Mouse (Mus musculus): ENCODE measurements around the gene Bean1. TPM values are rescaled to one million over a fixed set of nuclear protein-coding genes. Genes with fewer than 3 reads are reported as not detected.

Bean1 gene
- polyA plus RNA-seq, 1 experiment: 0.62 TPM

GRCm38 (mm10) chr8:104160731-104161130 is 9.5 kb upstream of the Bean1 start:
- Histone ChIP-seq H3K4me3 (replicated peaks; ENCODE audit: extremely low read depth, low read depth, low read length) (no peak overlapping the region), H3K4me1 (ENCODE audit: control insufficient read depth, insufficient read depth, low read length) (no peaks in the 10 kb centered on the region)
- no peak for TF ChIP-seq POLR2A (IDR thresholded peaks at IDR 0.05; ENCODE audit: borderline replicate concordance, extremely low read depth, low read depth, low read length)
- no peak for TF ChIP-seq CTCF (IDR thresholded peaks at IDR 0.05; ENCODE audit: insufficient read depth, low read length)
- 73% methylated on average over 5 of the region's 5 CpGs for WGBS
- no peak for DNase-seq

- Histone ChIP-seq H3K4me1 (ENCODE audit: control insufficient read depth, insufficient read depth, low read length) (0 out of 2 replicates have a peak, but pooled peaks cover 3% of the 10 kb centered on the region), H3K4me3 (replicated peaks; ENCODE audit: extremely low read depth, low read depth, low read length) (no peak overlapping the region)
- no peak for DNase-seq
- 85% methylated on average over 3 of the region's 3 CpGs for WGBS
- TF ChIP-seq POLR2A (IDR thresholded peaks at IDR 0.05; ENCODE audit: borderline replicate concordance, extremely low read depth, low read depth, low read length) (no peak), CTCF (IDR thresholded peaks at IDR 0.05; ENCODE audit: insufficient read depth, low read length) (no peak)
Measured at GRCm38 (mm10) chr8:104169461-104169860, 781 bp upstream of the Bean1 start.

DNA sequence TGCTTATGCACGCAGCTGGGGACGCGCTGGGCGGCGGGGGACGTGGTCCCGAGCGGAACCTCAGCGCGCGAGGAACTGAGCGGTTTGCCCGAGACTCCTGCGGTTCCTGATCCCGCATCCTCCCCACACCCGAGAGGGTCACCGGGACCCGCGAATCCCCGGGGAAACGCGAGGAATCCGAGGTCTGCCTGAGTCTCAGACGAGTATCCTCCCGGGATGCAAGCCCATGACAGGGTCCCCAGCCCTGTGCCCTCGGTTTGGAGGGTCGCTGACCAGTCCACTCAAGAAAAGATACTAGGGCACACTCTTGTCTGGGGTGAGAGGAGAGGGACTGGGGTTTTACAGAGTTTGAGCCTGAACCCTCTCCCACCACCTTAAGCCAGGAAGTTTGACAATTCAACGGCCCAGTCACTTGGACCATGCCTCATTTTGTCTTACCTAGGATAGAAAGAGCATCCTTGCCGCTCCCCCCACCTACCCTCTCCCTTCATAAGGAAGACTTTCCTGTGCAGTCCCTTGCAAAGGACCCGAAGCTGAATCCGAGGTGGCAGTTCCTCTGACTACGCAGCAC is 893 bp downstream of the Bean1 start:
- 5% methylated on average over 32 of the region's 32 CpGs for WGBS
- peaks cover 7% of the 10 kb centered on the region; the same call in 1 of the 2 replicates for H3K4me1 ChIP-seq (ENCODE audit: control insufficient read depth, insufficient read depth, low read length)
- DNase-seq: no peak
- no peak overlapping the region for H3K4me3 ChIP-seq (replicated peaks; ENCODE audit: extremely low read depth, low read depth, low read length)
- TF ChIP-seq POLR2A (IDR thresholded peaks at IDR 0.05; ENCODE audit: borderline replicate concordance, extremely low read depth, low read depth, low read length) (no peak), CTCF (IDR thresholded peaks at IDR 0.05; ENCODE audit: insufficient read depth, low read length) (no peak)

- H3K4me1 ChIP-seq (ENCODE audit: control insufficient read depth, insufficient read depth, low read length): peaks cover 8% of the 10 kb centered on the region; the same call in 1 of the 2 replicates
- 88% methylated on average over 6 of the region's 6 CpGs for WGBS
- no peak overlapping the region for H3K4me3 ChIP-seq (replicated peaks; ENCODE audit: extremely low read depth, low read depth, low read length)
- DNase-seq: no peak
- TF ChIP-seq POLR2A (IDR thresholded peaks at IDR 0.05; ENCODE audit: borderline replicate concordance, extremely low read depth, low read depth, low read length) (no peak), CTCF (IDR thresholded peaks at IDR 0.05; ENCODE audit: insufficient read depth, low read length) (no peak)
Measured at GRCm38 (mm10) chr8:104172420-104172819, 2.2 kb downstream of the Bean1 start.

- DNase-seq: no peak
- TF ChIP-seq CTCF (IDR thresholded peaks at IDR 0.05; ENCODE audit: insufficient read depth, low read length) (no peak), POLR2A (IDR thresholded peaks at IDR 0.05; ENCODE audit: borderline replicate concordance, extremely low read depth, low read depth, low read length) (no peak)
- WGBS: 40% methylated on average over 8 of the region's 8 CpGs
- Histone ChIP-seq H3K4me3 (replicated peaks; ENCODE audit: extremely low read depth, low read depth, low read length) (no peak overlapping the region), H3K4me1 (ENCODE audit: control insufficient read depth, insufficient read depth, low read length) (peaks cover 6% of the 10 kb centered on the region; the same call in 1 of the 2 replicates)
Measured at GRCm38 (mm10) chr8:104175848-104176527, 5.7 kb downstream of the Bean1 start.

- TF ChIP-seq CTCF (IDR thresholded peaks at IDR 0.05; ENCODE audit: insufficient read depth, low read length) (no peak), POLR2A (IDR thresholded peaks at IDR 0.05; ENCODE audit: borderline replicate concordance, extremely low read depth, low read depth, low read length) (no peak)
- Histone ChIP-seq H3K4me1 (ENCODE audit: control insufficient read depth, insufficient read depth, low read length) (peaks cover 5% of the 10 kb centered on the region; the same call in 1 of the 2 replicates), H3K4me3 (replicated peaks; ENCODE audit: extremely low read depth, low read depth, low read length) (no peak overlapping the region)
- no peak for DNase-seq
- 83% methylated on average over 4 of the region's 4 CpGs for WGBS
Measured at GRCm38 (mm10) chr8:104177054-104177453, 6.8 kb downstream of the Bean1 start.

DNA sequence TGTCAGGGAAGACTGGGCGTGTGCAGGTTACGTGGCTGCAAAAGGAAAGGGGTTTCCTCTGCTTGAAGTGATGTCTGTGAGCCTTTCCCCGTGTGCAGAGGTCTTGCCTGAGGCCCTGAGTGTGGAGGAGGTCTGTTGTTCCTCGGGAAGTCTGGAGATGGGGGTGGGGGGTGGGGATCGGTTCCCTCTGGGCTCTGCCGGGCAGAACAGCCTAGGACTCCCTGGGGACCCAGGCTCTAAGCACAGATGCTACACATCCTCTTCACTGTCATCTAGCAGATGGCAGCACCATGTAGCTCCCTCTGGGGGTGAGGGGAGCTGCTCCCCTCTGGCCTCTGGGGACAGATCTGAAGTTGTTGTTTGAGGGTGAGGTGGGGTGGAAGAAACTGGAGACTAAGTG is 14.7 kb downstream of the Bean1 start:
- 40% methylated on average over 6 of the region's 6 CpGs for WGBS
- TF ChIP-seq POLR2A (IDR thresholded peaks at IDR 0.05; ENCODE audit: borderline replicate concordance, extremely low read depth, low read depth, low read length) (no peak), CTCF (IDR thresholded peaks at IDR 0.05; ENCODE audit: insufficient read depth, low read length) (no peak)
- no peaks in the 10 kb centered on the region for H3K4me1 ChIP-seq (ENCODE audit: control insufficient read depth, insufficient read depth, low read length)
- H3K4me3 ChIP-seq (replicated peaks; ENCODE audit: extremely low read depth, low read depth, low read length): no peak overlapping the region
- DNase-seq: no peak

- 53% methylated on average over 4 of the region's 4 CpGs for WGBS
- H3K4me3 ChIP-seq (replicated peaks; ENCODE audit: extremely low read depth, low read depth, low read length): no peak overlapping the region
- no peaks in the 10 kb centered on the region for H3K4me1 ChIP-seq (ENCODE audit: control insufficient read depth, insufficient read depth, low read length)
- TF ChIP-seq POLR2A (IDR thresholded peaks at IDR 0.05; ENCODE audit: borderline replicate concordance, extremely low read depth, low read depth, low read length) (no peak), CTCF (IDR thresholded peaks at IDR 0.05; ENCODE audit: insufficient read depth, low read length) (no peak)
- DNase-seq: no peak
Measured at GRCm38 (mm10) chr8:104186827-104187226, 16.6 kb downstream of the Bean1 start.

GRCm38 (mm10) chr8:104187622-104188021 is 17.4 kb downstream of the Bean1 start:
- 80% methylated on average over 6 of the region's 6 CpGs for WGBS
- no peak overlapping the region for H3K4me3 ChIP-seq (replicated peaks; ENCODE audit: extremely low read depth, low read depth, low read length)
- DNase-seq: no peak
- H3K4me1 ChIP-seq (ENCODE audit: control insufficient read depth, insufficient read depth, low read length): no peaks in the 10 kb centered on the region
- TF ChIP-seq POLR2A (IDR thresholded peaks at IDR 0.05; ENCODE audit: borderline replicate concordance, extremely low read depth, low read depth, low read length): no peak
- no peak for TF ChIP-seq CTCF (IDR thresholded peaks at IDR 0.05; ENCODE audit: insufficient read depth, low read length)

GRCm38 (mm10) chr8:104188459-104188858 is 18.2 kb downstream of the Bean1 start:
- DNase-seq: no peak
- 50% methylated on average over 5 of the region's 5 CpGs for WGBS
- Histone ChIP-seq H3K4me3 (replicated peaks; ENCODE audit: extremely low read depth, low read depth, low read length) (no peak overlapping the region), H3K4me1 (ENCODE audit: control insufficient read depth, insufficient read depth, low read length) (no peaks in the 10 kb centered on the region)
- no peak for TF ChIP-seq POLR2A (IDR thresholded peaks at IDR 0.05; ENCODE audit: borderline replicate concordance, extremely low read depth, low read depth, low read length)
- no peak for TF ChIP-seq CTCF (IDR thresholded peaks at IDR 0.05; ENCODE audit: insufficient read depth, low read length)
